Mouse (Mus musculus): ENCODE measurements around the gene Trub2. TPM values are rescaled to one million over a fixed set of nuclear protein-coding genes. Genes with fewer than 3 reads are reported as not detected.
A peak's percentile ranks its signal among the peaks of the same experiment; 100 is the strongest.

Trub2 gene
- polyA plus RNA-seq, 1 experiment from 2014 or later: 27.7 TPM

DNA sequence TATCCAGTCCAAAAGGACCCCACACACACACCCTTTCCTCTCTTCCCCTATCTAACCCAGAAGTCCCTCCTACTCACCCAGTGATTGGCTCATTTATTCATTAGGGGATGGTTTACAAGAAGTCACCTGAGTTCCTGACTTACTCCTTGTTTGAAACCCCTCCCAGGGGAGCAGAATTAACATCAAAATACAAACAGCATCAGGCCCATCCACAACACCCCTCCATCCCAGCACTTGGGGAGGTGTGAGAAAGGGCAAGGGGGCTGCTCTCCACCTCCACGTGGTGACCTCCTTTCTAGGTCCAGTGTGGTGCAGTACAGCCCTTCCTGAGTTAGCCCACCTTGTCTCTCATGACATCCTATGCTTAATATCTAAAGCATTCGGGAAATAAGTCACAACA is 58.8 kb downstream of the Trub2 start:
- DNase-seq (ENCODE audit: low spot score): no peak

DNA sequence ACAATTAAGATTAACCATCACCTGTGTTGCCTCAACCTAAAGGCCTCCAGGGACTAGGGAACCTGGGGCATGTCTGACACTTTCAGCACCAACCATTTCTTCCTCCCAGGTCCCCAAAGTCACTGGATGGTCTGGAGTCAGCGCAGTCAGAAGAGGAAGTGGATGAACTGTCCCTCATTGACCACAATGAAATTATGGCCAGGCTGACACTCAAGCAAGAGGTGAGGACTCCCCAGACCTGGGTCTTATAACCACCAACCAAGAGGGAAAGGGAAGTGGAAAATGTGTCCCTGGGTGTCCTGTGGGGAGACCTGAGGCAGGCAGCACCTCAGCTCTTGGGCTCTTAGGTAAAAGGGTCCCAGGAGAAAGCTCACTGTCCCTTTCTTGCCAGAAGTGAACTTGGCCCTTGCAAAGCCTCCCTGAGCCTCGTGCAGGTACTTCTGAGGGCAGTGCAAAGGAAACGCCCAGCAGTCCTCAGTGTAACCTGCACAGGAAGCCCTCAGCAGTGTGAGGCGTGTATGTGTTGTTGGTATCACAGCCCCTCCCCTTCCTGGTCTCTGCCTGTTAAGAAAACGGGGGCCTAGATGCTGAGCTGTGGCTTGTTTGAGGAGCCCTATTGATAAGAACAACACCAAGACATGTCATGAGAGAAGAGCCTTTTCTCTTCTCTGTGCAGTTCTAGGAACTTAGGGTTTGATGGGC is 63.5 kb downstream of the Trub2 start:
- peak; percentile 28 for DNase-seq (ENCODE audit: low spot score)

DNA sequence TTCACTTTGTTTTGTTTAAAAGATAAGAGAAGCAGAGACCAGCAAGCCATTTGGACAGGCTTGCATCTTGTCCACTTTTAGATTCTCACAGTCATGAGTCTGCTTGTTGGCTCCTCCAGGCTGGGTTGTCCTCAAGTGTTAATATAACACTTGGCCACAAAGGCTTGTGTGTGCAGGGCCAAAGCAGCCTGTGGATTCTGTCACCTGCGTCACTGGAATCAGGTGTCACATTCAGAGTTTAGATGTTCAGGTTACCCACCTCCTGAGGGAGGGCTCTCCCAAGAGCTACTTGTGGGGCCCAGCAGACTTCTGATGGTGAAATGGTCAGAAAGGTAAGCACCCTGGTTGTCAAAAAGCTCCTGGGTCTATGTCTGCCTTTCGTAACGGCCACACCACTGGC is 65.2 kb downstream of the Trub2 start:
- DNase-seq (ENCODE audit: low spot score): no peak

DNA sequence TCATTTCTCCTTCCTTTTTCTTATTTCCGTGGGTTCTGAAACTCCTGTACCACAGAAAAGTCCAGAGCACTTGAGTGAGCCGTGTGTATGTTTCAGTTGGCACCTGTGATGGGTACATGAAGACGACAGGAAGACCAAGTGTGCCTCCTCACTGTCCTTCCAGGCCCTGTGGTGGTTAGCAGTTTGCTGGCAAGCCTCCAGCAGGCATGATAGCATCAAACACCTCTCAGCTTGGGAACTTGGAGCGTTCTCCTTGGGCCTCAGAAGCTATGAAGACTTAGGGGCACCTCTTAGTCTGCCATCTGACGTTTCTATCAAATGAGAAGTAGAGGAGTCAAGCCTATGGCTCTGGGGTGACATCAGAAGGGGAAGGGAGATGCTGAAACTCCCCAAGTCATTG is 69.7 kb downstream of the Trub2 start:
- DNase-seq (ENCODE audit: low spot score): peak; percentile 42

DNA sequence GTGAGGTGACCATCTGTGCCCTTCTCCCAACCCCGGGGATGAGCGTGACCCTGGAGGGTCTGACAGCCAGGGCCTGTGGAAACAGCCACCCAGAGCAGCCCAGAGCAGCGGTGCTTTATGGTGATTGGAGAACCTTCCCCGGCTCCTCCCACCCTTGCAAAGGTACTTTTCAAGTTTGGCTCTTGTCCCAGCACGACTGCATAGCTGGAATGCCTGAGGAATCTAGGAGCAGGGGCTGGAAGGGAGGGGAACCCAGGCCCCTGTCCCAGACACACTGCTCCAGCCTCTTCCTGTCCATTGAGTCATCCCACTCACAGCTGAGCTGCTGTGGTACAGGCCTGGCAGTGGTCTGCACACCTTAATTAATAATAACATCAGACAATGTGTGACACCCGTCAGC is 71.6 kb downstream of the Trub2 start:
- no peak for DNase-seq (ENCODE audit: low spot score)

DNA sequence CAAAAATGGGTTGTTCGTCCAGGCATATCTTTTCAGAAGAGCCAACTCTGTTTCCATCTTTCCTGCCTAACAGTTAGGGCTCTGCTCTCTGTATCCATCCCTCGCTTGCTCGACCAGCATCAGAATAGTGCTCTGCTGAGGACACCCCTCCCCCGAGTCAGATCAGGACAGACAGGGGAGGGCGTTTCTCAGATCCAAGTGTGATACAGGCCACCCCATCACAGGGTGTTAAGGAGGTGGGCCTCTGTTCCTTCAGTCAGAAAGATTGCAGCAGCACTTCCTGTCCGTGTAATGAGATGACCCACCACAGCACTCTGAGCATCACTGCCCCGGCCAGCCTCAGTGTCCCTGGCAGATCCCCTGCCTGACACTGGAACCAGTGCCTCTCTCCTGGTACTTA is 72.2 kb downstream of the Trub2 start:
- DNase-seq (ENCODE audit: low spot score): no peak

DNA sequence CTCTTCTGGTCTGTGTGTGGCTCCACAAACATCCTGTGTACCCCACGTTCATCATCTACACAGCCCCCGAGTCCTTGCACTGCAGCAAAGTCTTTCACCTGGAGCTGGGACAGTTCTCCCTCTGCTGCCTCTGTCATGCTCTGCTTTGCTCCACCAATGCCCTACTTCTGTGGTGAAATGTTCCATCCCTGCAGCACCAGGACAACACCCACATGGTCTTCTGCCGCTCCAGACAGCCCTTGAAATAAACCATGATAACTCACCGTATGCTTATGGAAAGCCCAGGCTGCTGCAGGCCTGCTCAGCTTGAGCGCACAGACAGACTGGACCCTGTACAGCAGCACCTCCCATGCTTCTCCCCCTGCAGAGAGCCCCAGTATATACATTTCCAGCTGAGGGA is 74.2 kb downstream of the Trub2 start:
- no peak for DNase-seq (ENCODE audit: low spot score)

DNA sequence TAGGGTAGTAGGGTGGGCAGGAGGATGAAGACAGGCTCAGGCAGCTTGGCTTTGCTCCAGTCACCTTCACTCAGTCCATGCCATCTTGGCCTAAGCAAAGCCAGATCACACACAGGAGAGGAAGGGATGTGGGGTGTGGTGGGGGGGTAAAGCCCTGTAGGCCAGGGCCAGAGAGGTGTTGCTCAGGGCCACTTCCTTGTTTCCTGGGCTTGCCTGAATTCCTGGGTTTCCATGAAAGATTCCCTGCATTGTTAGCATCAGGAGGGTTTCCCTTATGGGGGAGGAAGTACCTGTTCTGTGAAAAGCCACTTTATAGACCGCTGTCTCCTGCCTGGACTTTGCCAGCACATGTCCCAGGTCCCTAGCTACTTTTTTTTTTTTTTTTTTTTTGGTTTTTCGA is 74.8 kb downstream of the Trub2 start:
- no peak for DNase-seq (ENCODE audit: low spot score)

DNA sequence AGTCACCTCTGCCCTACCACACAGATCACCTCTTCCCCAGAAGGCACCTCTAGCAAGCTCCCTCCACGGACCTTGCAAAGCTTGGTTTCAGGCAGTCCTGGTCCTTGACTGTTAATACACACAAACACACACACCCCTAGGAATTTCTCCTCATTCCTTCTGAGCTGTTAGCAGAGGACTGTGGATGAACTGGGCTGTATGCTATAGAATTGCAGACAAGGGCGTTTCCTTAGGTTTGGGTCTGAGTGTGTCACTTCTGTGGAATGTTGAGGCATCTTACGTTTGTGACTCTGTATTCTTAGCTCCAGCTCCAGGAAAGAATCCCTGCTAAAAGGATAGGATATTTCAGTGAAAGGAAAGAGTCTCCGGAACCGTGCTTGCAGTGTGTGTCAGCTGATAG is 76.4 kb downstream of the Trub2 start:
- DNase-seq (ENCODE audit: low spot score): no peak

Other genes starting within 250 kb of the Trub2 start
- gene Rapgef1, start 168.8 kb downstream of the Trub2 start, polyA plus RNA-seq (2015; fragmentation: Nextera tagmentation; extraction: Ambion mirVana): 16.0 and 19.1 TPM in 2 replicates
- 0.19 TPM in 1 of 2 replicates, not detected in the other for gene Gm13420, start 36.8 kb downstream of the Trub2 start, polyA plus RNA-seq (2015; fragmentation: Nextera tagmentation; extraction: Ambion mirVana)
- gene Gm13547, start 29.2 kb downstream of the Trub2 start, polyA plus RNA-seq (2015; fragmentation: Nextera tagmentation; extraction: Ambion mirVana): not detected in 2 replicates
- gene Coq4, start 1.0 kb downstream of the Trub2 start, polyA plus RNA-seq (2015; fragmentation: Nextera tagmentation; extraction: Ambion mirVana): 13.9 and 14.9 TPM in 2 replicates
- gene Slc27a4, start 14.1 kb upstream of the Trub2 start, polyA plus RNA-seq (2015; fragmentation: Nextera tagmentation; extraction: Ambion mirVana): 6.1 and 6.6 TPM in 2 replicates
- gene Urm1, start 31.6 kb upstream of the Trub2 start, polyA plus RNA-seq (2015; fragmentation: Nextera tagmentation; extraction: Ambion mirVana): 14.8 and 18.0 TPM in 2 replicates
- gene Cercam, start 80.7 kb upstream of the Trub2 start, polyA plus RNA-seq (2015; fragmentation: Nextera tagmentation; extraction: Ambion mirVana): 7.0 and 8.6 TPM in 2 replicates
- gene Odf2, start 100.7 kb upstream of the Trub2 start, polyA plus RNA-seq (2015; fragmentation: Nextera tagmentation; extraction: Ambion mirVana): 47.9 and 56.2 TPM in 2 replicates
- gene Gle1, start 146.9 kb upstream of the Trub2 start, polyA plus RNA-seq (2015; fragmentation: Nextera tagmentation; extraction: Ambion mirVana): 47.6 and 55.3 TPM in 2 replicates
- 47.5 and 53.2 TPM in 2 replicates for gene Sptan1, start 177.1 kb upstream of the Trub2 start, polyA plus RNA-seq (2015; fragmentation: Nextera tagmentation; extraction: Ambion mirVana)